Mouse (Mus musculus) erythroblast, embryonic 14.5 days (primary cell): ENCODE results near the gene Rasa4. TPM values are rescaled to one million over a fixed set of nuclear protein-coding genes. Genes with fewer than 3 reads are reported as not detected.

Experiments
- H3K27me3 ChIP-seq: 2 replicates; pipeline ENCODE4 v1.6.1; 2012; ENCODE audit warnings: inconsistent platforms; ENCODE audit not compliant: control insufficient read depth
- H3K36me3 ChIP-seq: 2 replicates; pipeline ENCODE4 v1.6.1; 2012; ENCODE audit warnings: mild to moderate bottlenecking, inconsistent platforms; ENCODE audit not compliant: control insufficient read depth
- H3K4me1 ChIP-seq: 2 replicates; pipeline ENCODE4 v1.6.1; 2012; ENCODE audit warnings: inconsistent platforms; ENCODE audit not compliant: control insufficient read depth
- H3K4me3 ChIP-seq: replicated peaks from 2 replicates; pipeline ENCODE3; 2012; ENCODE audit warnings: moderate library complexity, mild to moderate bottlenecking, inconsistent platforms
- H3K9me3 ChIP-seq: 2 replicates; pipeline ENCODE4 v1.6.1; 2012; ENCODE audit warnings: low read length, inconsistent platforms, mixed read lengths; ENCODE audit not compliant: control insufficient read depth
- GATA1 ChIP-seq: IDR thresholded peaks from 2 replicates; pipeline ENCODE4 v1.6.1; 2012; ENCODE audit warnings: low read length, inconsistent platforms, mixed read lengths
- TAL1 ChIP-seq: IDR thresholded peaks from 3 replicates; pipeline ENCODE4 v1.6.1; 2012; ENCODE audit warnings: low read length, inconsistent platforms, mixed read lengths
- polyA plus RNA-seq: library from polyadenylated mRNA; stranded (reverse); fragments of >175 nt; gene quantifications from 2 replicates; pipeline ENCODE4 v1.2.3, GENCODE M21; 2012

Rasa4 gene
- polyA plus RNA-seq, 1 experiment: 0.04 TPM

DNA sequence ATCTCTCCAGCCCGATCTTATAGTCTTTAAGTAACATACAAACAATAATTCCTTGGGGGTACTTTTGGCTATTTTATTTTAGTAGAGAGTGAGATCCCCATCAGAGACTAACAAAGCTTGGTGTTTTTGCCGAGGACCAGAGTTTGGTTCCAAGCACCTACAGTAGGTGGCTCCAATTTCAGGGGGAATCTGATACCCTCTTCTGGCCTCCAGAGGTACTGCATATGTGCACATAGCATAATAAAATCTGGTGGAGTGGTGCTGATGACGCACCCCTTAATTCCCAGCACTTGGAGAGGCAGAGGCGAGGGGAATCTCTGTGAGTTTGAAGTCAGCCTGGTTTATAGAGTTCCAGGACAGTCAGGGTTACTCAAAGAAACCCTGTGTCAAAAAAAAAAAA is 1.4 kb upstream of the Rasa4 start:
- H3K9me3 ChIP-seq: no peaks in the 10 kb centered on the region
- H3K36me3 ChIP-seq: no peaks in the 10 kb centered on the region
- H3K4me1 ChIP-seq: peaks cover 15% of the 10 kb centered on the region
- peaks cover 31% of the 10 kb centered on the region for H3K27me3 ChIP-seq
- no peak overlapping the region for H3K4me3 ChIP-seq
- no peak for TF ChIP-seq GATA1
- no peak for TF ChIP-seq TAL1

DNA sequence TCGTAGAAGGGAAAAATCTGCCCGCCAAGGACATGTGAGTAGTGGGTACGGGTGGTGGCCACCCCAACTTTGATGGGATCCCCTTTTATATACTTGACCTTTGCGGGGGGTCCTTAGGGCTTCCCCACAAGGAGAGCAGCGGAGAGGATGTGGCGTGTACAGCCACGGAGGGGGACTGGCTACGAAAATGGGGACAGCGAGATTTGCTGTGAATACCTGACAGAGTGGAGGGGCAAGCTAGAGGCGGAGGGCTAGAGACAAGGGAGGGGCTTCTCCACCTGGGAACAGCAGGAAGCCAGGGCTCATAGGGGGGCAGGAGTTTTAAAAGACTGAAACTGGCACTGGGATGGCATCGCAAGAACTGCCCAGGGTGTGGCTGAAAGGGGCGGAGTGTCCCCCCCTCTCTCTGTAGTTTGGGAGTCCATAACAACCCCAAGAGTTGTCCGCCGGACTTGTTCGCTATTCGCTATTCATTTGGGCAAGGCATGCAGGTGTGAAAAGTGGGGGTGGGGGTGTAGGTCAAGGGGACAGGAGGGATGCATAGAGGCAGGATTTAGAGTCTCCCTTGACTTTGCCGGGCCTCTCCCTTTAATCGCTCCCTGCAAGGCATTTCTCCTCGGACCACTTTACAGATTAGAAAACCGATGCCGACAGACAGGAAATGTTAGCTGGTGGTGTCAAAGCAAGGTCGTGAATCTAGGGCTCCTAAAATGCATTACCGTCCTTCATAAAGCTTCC is 597 bp downstream of the Rasa4 start:
- TF ChIP-seq TAL1 (no peak), GATA1 (no peak)
- Histone ChIP-seq H3K4me3 (peak overlapping the region; percentile 57), H3K36me3 (no peaks in the 10 kb centered on the region), H3K9me3 (no peaks in the 10 kb centered on the region), H3K27me3 (peaks cover 34% of the 10 kb centered on the region), H3K4me1 (peaks cover 24% of the 10 kb centered on the region)

DNA sequence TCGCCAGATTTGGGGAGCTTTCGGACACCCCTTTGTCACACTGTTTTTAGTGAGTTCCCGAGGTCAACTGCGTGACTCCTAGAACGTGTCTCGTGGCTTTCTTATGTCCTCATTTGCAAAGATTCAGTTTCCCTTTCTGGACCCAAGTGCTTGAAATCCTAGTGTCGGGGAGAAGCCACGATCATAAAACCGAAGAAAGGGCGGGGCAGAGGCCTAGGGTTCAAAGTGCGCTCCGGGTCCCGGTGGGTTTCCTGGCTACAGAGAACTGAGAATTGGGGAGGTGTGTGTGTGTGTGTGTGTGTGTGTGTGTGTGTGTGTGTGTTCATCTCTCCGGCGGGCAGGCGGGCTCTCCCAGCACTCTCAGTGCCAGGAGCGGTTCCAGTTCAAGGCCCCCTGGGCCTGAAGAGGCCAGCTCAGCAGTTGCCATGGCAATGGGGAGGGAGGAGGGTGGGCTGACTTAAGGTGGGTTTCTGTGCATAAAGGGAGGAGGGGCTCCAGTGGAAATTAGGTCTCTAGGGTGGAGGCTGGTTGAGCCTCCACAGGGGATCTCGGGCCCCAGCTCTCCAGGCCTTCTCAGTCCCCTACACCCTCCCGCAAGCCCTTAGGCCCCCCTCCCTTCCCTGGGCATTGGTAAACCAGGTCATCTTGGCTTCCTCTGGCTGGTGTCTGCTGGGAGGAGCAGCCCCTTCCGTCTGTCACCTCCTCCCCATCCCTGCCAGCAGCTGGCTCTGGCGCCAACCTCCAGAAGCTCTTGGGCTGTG is 1.4 kb downstream of the Rasa4 start:
- H3K36me3 ChIP-seq: no peaks in the 10 kb centered on the region
- H3K27me3 ChIP-seq: peaks cover 34% of the 10 kb centered on the region
- TF ChIP-seq TAL1: no peak
- TF ChIP-seq GATA1: no peak
- H3K4me3 ChIP-seq: no peak overlapping the region
- H3K4me1 ChIP-seq: peaks cover 24% of the 10 kb centered on the region
- no peaks in the 10 kb centered on the region for H3K9me3 ChIP-seq

DNA sequence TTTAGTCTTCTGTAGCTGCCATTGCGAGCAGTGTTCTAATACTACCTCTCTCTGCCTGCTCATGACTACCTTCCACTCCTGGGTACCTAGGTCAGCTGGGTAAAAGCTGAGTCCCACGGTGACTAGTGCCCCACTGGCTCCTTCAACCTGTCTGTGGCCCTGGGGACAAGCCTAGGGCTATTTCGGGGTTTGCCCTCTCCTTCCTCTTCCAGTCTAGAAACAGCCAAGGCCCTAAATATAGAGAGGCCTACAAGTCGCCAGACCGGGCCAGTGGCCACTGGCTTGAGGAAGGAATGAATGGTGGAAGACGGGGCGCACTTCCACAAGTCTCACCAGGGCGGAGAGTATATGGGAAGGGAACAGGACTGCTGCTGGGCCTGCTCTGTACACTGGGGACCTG is 2.6 kb downstream of the Rasa4 start:
- TF ChIP-seq GATA1: no peak
- TF ChIP-seq TAL1: no peak
- Histone ChIP-seq H3K4me1 (peaks cover 24% of the 10 kb centered on the region), H3K27me3 (peaks cover 34% of the 10 kb centered on the region), H3K36me3 (no peaks in the 10 kb centered on the region), H3K4me3 (no peak overlapping the region), H3K9me3 (no peaks in the 10 kb centered on the region)

DNA sequence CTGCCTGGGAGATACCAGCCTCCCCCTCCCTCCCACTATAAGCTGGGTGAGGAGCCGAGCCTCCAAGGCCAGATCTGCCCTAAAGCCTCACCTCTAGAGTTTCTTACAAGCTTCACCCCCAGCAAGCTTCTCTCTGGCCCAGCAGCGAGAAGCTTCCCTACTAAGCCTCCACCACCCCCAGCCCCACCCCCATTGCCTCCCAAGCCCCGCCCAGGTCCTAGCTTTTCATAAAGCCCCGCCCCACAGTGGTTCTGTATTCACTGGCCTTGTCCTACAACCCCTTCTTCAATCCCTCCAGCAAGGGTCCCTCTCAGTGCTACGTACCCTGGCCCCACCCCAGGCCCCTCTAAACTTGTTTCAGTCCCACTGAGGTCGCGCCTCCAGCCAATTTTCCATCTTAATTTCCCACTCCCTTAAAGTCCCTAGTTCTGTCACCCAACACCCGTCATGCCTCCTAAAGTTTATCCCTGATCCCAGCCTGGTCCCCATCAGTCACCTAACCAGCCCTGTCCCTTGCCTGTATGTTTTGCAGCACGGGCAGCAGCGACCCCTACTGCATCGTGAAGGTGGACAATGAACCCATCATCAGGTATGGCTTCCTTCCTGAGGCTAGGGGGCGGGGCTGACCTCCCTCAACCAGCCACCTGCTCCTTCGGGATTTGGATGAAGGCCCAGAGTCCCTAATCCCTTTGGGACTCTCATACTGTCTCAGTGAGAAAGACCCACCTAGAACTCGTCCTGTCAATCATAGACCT is 5.3 kb downstream of the Rasa4 start:
- TF ChIP-seq TAL1 (no peak), GATA1 (no peak)
- Histone ChIP-seq H3K4me1 (peaks cover 17% of the 10 kb centered on the region), H3K9me3 (no peaks in the 10 kb centered on the region), H3K36me3 (no peaks in the 10 kb centered on the region), H3K4me3 (no peak overlapping the region), H3K27me3 (peaks cover 31% of the 10 kb centered on the region)

DNA sequence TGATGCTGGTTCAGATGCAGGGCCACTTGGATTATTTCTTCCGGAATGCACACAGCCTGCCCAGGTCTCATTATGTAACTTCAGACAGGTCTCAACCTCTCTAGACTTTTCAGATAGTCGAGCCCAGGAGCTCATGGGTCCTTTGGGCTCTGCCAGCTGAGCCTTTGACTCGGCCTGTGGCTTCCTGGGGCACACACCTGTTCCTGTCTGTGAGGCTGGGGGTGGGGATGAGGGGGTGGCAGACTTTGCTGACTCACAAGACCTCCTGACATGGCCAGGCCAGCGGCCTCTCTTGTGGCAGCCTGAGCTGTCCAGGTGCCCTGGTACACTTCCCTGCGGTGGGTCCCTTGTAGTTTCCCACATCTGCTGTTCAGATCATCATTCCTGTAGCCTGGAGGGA is 8.2 kb downstream of the Rasa4 start:
- Histone ChIP-seq H3K36me3 (no peaks in the 10 kb centered on the region), H3K4me1 (peaks cover 9% of the 10 kb centered on the region), H3K4me3 (no peak overlapping the region), H3K9me3 (no peaks in the 10 kb centered on the region), H3K27me3 (peaks cover 8% of the 10 kb centered on the region)
- TF ChIP-seq TAL1 (no peak), GATA1 (no peak)

DNA sequence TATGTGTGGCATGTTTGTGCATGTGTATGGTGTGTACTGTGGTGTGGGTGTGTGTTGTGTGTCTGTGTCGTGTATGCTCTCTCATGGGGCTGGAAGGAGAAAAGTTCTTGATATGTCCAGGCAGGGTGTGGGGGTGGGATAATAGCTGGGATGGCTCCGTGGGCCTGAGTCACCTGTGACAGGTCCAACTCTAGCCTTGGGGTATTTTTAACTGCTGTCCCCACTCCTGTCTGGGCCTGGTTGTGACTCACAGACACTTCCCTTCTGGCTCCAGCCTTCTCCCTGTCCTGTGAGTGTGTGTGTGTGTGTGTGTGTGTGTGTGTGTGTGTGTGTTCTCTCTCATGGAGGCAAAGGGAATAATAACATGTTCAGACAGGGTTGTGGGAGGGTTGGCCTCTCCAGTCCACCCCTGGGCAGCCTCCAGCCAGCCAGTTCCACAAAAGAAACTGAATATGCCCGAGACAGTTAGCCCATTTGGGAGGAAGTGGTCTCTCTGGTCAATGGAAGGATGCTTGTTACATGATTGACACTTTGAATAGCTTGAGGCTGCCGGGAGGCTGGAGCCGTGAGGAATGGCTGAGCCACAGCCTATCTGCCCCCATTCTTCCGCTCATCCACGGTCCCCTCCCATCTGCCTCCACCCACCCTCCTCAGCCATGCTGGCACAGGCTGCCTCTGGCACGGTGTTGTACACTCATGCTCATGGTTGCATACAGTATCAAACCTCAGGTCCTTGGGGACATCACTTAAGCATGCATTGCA is 10.7 kb downstream of the Rasa4 start:
- Histone ChIP-seq H3K9me3 (no peaks in the 10 kb centered on the region), H3K27me3 (peaks cover 5% of the 10 kb centered on the region), H3K4me1 (no peaks in the 10 kb centered on the region; the same call in 1 of the 2 replicates), H3K36me3 (no peaks in the 10 kb centered on the region), H3K4me3 (no peak overlapping the region)
- TF ChIP-seq TAL1 (no peak), GATA1 (no peak)

DNA sequence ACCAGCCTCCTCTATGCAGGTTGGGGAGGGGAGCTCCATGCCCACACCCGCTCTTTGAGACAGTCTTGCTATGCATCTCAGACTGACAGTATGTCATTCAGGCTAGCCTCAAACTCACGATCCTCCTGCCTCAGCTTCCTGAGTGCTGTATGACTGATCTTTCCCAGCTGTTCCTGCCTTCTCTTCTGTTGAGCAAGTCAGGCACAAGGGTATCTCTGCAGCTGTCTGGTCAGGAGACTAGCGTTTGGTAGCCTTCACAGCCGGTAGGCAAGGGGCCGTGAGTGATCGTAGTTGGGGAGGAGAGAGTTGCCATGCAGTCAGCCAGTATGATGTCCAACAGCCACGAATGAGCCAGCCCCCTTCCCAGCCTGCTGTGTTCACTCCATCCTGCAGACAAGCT is 11.4 kb downstream of the Rasa4 start:
- H3K36me3 ChIP-seq: no peaks in the 10 kb centered on the region
- peaks cover 5% of the 10 kb centered on the region for H3K27me3 ChIP-seq
- no peaks in the 10 kb centered on the region; the same call in 1 of the 2 replicates for H3K4me1 ChIP-seq
- no peaks in the 10 kb centered on the region for H3K9me3 ChIP-seq
- TF ChIP-seq TAL1 (no peak), GATA1 (no peak)
- H3K4me3 ChIP-seq: no peak overlapping the region

DNA sequence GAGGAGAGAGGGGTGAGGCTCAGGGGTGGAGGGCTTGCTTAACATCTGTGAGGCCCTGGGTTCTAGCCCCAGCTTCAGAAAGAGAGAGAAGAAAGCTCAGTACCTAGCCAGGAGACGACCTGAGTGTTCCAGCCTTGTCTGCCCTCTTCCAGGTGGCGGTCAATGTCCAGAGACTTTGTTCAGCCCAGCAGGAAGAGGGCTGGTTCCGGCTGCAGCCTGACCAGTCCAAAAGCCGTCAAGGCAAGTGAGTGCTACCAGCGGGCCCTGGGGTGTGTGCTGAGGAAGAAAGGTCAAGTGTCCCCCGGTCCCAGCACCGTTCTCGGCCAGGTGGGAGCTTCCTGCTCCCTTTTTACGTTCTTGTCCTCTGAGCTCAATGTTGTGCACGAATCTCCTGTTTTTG is 14.8 kb downstream of the Rasa4 start:
- Histone ChIP-seq H3K4me3 (no peak overlapping the region), H3K27me3 (peaks cover 5% of the 10 kb centered on the region), H3K4me1 (peaks cover 8% of the 10 kb centered on the region), H3K9me3 (no peaks in the 10 kb centered on the region), H3K36me3 (no peaks in the 10 kb centered on the region)
- TF ChIP-seq TAL1: no peak
- TF ChIP-seq GATA1: no peak
